Mouse (Mus musculus) B cell, adult 67 days (primary cell): Measurements from ENCODE around the gene Tcstv1. TPM values are rescaled to one million over a fixed set of nuclear protein-coding genes. Genes with fewer than 3 reads are reported as not detected.

ENCODE experiments used
- total RNA-seq, 2 experiments: library from RNA; stranded (reverse); gene quantifications; 4 replicates each; pipeline ENCODE4 v1.2.4; 2023

Tcstv1 gene
- not detected for total RNA-seq

GRCm38 (mm10) chr13:119894685-119895084 is at the start of gene Tcstv1:
Tcstv1 (minus strand) TSS chr13:119894785.

GRCm38 (mm10) chr13:119929172-119929571 is 34.6 kb upstream of the Tcstv1 start, which contains the start of gene Gm21761:
Gm21761 (minus strand) TSS chr13:119929272.

Other genes starting within 250 kb of the Tcstv1 start
- 10 to 100 TPM; 26.2 to 27.4 TPM for gene Hmgcs1, start 204.4 kb downstream of the Tcstv1 start, total RNA-seq
- under 1 TPM in 1 of 2 experiments, not detected in 1; 0.20 TPM for gene Nim1k, start 138.9 kb downstream of the Tcstv1 start, total RNA-seq
- gene Zfp131, start 103.9 kb downstream of the Tcstv1 start, total RNA-seq, result 10 to 100 TPM; 72.1 to 85.0 TPM
- not detected for gene AF067063, start 64.6 kb downstream of the Tcstv1 start, total RNA-seq
- not detected for gene D13Ertd608e, start 58.8 kb downstream of the Tcstv1 start, total RNA-seq
- gene Gm21761, start 34.5 kb upstream of the Tcstv1 start, total RNA-seq, result not detected
- not detected for gene B020031M17Rik, start 56.0 kb upstream of the Tcstv1 start, total RNA-seq
- not detected for gene Gm36079, start 132.2 kb upstream of the Tcstv1 start, total RNA-seq
- gene Gm21188, start 157.4 kb upstream of the Tcstv1 start, total RNA-seq, result under 1 TPM in 1 of 2 experiments, not detected in 1; 0.26 TPM
- gene Gm20767, start 245.5 kb upstream of the Tcstv1 start, total RNA-seq, result not detected